Mouse (Mus musculus) right cerebral cortex, postnatal 10 days (tissue): ENCODE data around the gene Itga6.
"Not testable (repeated sequence)": the region's sequence is repeated elsewhere in the genome, so short reads cannot be mapped to it uniquely, and the experiment has no call there.

Experiments
- DNase-seq, 2 experiments: peaks; one replicate each; pipeline ENCODE4 v3.0.0; 2021; ENCODE audit warnings: low spot score in 2 of 2

Itga6 gene

DNA sequence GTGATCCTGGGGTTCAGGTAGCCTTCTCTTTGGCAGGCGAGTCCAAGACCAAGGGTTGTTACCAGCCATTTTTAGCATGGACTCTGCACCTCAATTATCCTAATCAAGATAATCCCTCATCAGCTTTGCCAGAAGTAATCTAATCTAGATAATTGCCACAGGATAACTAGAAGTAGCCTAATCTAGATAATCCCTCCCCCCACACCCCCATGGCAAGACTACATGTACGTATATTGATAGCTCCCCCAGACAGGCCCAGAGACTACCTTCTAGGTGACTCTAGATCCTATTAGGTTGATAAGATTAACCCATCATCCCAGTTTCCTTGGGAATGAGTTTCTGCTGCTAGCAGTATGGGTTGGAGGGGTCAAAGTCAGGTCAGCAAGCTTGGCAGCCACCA, 146.1 kb downstream of the Itga6 start:
- DNase-seq, result peak in 1 of 2 experiments; percentile 7

DNA sequence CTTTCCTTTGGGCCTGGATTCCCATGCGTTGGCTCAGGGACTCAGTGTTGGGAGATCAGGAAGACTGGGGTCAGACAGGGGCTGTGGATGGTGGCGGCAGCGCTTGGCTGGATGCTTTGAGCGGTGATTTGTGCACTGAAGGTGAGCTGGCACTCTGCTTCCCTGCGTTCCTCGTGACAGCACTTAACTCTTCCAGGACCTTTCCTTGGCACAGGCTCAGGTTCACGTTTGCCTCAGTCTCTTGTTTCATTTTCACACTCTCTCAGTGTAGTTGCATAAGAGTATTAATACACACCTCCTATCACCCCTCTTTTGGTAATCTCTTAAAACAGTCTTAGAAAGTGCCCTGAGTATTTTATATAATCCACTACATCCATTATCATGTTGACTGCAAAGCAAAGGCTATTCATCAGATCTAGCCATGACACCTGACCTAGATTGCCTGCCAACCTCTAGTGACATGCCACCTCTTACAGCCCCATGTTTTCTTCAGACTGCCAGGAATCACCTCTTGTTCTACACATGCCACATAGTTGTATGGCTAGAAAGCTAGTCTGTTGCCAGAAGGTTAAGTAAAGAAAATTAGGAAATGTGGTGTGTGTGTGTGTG, 147.4 kb downstream of the Itga6 start:
- peak in 1 of 2 experiments; percentile 15 for DNase-seq

DNA sequence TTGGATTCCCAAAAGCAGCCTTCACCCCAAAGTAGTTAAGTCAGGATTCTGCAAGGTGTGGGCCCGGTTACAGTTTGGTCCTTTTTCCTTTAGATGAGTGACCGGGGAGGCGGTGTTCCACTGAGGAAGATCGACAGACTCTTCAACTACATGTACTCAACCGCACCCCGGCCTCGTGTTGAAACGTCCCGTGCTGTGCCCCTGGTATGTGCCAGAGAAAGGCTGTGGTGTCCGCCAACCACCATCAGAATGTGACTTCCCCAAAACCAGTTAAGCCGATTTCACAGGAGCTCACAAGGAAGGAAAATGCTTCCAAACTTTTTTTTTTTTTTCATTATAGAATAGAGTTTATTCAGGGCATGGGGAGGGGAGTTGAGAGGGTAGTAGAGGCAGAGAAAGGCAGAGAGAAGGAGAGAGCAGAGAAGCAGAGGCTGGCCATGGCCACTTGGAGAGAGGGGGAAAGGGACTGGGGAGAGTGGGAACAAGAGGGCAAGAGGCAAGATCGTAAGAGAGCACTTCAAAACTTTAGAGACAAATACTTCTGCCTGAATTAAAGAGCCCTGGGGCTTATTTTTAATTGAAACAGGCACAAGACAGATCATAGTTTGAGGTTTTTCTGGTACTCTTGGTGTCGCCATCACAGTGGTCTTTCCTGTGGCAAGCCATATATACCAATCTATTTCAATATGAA, 150.3 kb downstream of the Itga6 start:
- DNase-seq, result no peak

DNA sequence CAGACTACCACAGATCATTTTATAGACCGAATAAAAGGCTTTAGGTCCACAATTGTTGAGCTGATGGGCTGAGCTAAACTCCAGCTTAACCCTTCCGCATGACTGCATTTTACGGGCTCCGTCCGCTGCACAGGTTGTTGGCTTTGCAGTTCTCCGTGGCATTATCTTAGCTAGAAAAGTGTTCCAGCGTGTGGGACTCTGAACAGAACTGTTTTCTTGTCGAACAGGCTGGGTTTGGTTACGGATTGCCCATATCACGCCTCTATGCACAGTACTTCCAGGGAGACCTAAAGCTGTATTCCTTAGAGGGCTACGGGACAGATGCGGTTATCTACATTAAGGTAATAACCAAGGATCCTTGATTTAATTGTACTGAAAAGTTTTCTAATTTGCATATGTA, 152.0 kb downstream of the Itga6 start:
- no peak for DNase-seq

DNA sequence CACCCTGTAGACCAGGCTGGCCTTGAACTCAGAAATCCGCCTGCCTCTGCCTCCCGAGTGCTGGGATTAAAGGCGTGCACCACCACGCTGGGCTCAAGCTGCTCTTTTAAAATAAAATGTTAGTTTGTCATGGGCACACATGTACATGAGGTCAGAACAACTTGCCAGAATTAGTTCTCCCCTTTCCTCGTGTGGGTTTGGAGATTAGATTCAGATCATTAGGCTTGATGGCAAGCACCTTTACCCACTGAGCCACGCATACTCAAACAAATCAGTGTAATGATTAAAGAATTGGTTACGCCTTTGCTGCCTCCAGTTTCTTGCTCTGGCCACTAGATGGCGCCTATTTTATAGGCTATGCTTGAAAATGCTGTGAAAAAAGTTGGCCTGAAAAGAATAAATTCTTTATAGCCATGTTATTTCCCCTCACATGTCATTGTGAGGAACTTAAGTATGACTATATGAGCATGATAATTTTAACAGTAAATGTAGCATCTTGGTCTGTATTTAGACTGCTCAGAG, 153.0 kb downstream of the Itga6 start:
- peak; percentile 48 to 64 for DNase-seq

DNA sequence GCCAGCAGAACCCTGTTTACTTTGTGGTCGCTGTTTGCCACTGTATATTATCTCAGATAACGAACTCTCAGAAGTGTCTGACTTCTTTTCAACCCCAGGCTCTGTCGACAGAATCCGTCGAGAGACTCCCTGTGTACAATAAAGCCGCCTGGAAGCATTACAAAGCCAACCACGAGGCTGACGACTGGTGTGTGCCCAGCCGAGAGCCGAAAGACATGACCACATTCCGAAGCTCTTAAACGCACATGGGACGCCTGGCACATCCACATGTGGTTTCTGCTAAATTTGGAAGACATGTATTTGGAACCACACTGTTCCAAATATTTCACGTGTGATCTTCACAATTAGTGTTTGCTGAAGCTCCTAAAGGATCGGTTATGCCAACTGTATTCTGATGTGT, 154.5 kb downstream of the Itga6 start:
- no peak for DNase-seq

DNA sequence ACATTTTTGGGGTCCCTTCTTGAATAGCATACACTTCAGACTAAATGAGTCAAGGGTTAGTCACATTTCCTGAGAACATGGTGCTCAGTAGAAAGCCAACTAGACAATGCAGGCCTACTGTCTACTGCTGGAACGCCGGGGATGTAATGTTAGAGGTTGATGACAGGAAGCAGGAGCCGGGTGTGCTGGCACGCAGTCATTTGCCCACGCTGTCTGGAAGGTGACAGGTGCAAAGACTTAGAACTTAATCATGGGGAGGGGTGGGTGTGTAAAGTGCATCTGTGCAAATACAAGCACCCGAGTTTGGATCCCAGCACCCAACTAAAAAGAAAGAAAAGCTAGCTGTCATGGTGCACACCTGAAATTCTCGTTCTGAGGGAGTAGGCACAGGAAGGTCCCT, 159.7 kb downstream of the Itga6 start:
- DNase-seq, result peak in 1 of 2 experiments; percentile 21

DNA sequence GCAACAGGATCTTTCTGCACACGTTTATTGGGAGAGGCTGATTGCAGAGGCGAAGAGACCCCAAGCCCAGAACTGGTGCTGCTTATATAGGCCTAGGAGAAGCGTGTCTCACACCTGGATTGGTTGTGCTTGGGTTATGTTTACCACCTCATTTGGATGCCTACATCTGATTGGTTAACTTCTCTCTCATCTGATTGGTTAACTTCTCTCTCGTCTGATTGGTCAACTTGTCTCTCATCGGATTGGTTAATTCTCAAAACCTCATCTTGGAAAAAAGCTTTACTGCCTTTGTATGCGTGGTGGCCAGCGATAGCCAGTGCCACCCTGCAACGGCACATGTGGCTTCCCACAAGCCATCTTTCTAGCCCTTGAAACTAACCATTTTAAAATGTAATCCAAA, 160.9 kb downstream of the Itga6 start:
- not testable (repeated sequence) for DNase-seq
